Mouse (Mus musculus): ENCODE data around the gene Itgb6.

DNA sequence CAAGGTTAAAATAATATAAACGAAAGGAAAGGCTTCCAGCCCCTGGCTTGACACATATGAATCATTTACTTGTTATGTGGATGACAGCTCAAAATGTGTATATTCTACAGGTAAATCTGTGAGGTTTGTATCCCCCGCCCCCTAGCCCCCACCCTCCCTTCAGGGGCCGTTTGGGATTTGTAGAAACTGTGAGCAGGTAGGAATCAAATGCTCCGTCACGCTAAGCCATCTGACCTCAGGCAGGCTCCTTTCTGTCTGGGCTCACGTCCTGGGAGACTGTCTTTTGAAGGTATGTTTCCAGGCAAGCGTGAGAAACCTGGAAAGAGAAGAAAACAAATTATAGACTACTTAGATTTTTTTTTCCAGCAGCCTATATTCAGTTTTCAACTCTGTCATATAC is 48.0 kb downstream of the Itgb6 start:
- no peak for TF ChIP-seq GATA1 (IDR thresholded peaks at IDR 0.05; ENCODE audit: borderline replicate concordance, low read length)
- no peak for TF ChIP-seq FLI1 (IDR thresholded peaks at IDR 0.05; ENCODE audit: low read length)

All from megakaryocyte, embryonic 14.5 days (primary cell).